Mouse (Mus musculus) lung, embryonic 16.5 days (tissue): ENCODE data around the gene Ms4a1. TPM values are rescaled to one million over a fixed set of nuclear protein-coding genes. Genes with fewer than 3 reads are reported as not detected.

Experiments used
- ATAC-seq: fragments of 200-750 bp; cut with Nextera tagmentation; 2 replicates; pipeline ENCODE4 v1.8.0; 2017; ENCODE audit warnings: low read depth, mild to moderate bottlenecking, moderate library complexity
- H3K27ac ChIP-seq: fragments of 300-500 bp; sonication (generic); 2 replicates; pipeline ENCODE4 v1.5.1; 2014; ENCODE audit warnings: mild to moderate bottlenecking, control low read depth, low read length
- H3K27me3 ChIP-seq: fragments of 300-500 bp; sonication (generic); 2 replicates; pipeline ENCODE4 v1.6.1; 2014; ENCODE audit warnings: low read depth, low read length, mixed read lengths; ENCODE audit not compliant: control insufficient read depth, insufficient read depth
- H3K36me3 ChIP-seq: fragments of 300-500 bp; sonication (generic); 2 replicates; pipeline ENCODE4 v1.6.1; 2014; ENCODE audit warnings: low read length; ENCODE audit not compliant: control insufficient read depth, insufficient read depth
- H3K4me1 ChIP-seq: fragments of 300-500 bp; sonication (generic); replicated peaks from 2 replicates; pipeline ENCODE4 v1.6.1; 2014; ENCODE audit warnings: low read length, mixed read lengths; ENCODE audit not compliant: control insufficient read depth, insufficient read depth
- H3K4me2 ChIP-seq: fragments of 300-500 bp; sonication (generic); 2 replicates; pipeline ENCODE4 v1.6.1; 2014; ENCODE audit warnings: low read depth, low read length, control low read depth
- H3K4me3 ChIP-seq: fragments of 300-500 bp; sonication (generic); 2 replicates; pipeline ENCODE4 v1.5.1; 2014; ENCODE audit warnings: mild to moderate bottlenecking, low read length, control low read depth
- H3K9ac ChIP-seq: fragments of 300-500 bp; sonication (generic); 2 replicates; pipeline ENCODE4 v1.6.1; 2014; ENCODE audit warnings: low read length, control low read depth
- H3K9me3 ChIP-seq: fragments of 300-500 bp; sonication (generic); 2 replicates; pipeline ENCODE4 v1.6.1; 2016; ENCODE audit warnings: low read length; ENCODE audit not compliant: control insufficient read depth
- WGBS: fragments of 180-500 bp; shearing (Covaris S2); extraction: QIAGEN DNeasy Blood & Tissue Kit; methylation state at CpG from one replicate; pipeline ENCODE4 v1.1.7; 2014; 5-methylcytosine and 5-hydroxymethylcytosine counted together
- polyA plus RNA-seq: library from polyadenylated mRNA; unstranded; fragments of >200 nt; fragmentation: Nextera tagmentation; extraction: Ambion mirVana; gene quantifications from 2 replicates; pipeline ENCODE4 v1.2.1, GENCODE M21; 2015

The Ms4a1 gene
- polyA plus RNA-seq, 1 experiment from 2014 or later: not detected

DNA sequence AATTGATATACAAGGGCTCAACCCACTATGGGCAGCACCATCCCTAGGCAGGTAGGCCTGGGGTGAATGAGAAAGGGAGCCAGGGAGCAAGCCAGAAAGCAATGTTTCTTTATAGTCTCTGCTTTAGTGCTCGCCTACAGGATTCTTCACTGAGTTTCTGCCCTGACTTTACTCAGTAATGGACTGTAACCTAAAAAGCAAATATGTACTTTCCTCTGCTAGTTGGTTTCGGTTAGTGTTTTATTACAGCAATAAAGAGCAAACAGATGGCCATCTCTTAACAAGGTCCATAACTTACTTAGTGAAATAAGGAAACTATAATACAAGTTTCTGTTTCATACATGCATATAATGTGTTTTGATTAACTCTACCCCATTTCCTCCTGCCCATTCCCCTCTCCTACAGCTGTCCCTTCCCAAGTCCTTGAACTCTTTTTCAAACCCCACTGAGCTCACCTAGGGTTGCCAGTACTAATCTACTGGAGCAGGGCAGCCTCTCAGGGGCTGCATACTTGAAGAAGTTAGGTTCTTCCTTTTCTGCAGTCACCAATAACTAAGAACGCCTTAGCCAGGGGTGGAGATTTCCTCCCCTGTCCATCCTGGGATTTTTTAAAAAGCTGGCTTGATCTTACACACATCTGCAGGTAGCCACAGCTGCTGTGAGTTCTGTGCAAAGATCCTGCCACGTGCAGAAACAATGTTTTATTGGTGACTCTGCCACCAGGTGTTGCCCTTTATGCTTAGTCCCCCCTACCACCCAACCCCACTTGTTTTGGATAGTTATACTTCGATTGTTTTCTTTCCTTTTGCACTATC lies 30.9 kb downstream of the Ms4a1 start:
- Histone ChIP-seq H3K36me3 (no peaks in the 10 kb centered on the region), H3K9me3 (no peaks in the 10 kb centered on the region), H3K27me3 (no peaks in the 10 kb centered on the region), H3K4me2 (no peak overlapping the region), H3K4me1 (no peaks in the 10 kb centered on the region), H3K27ac (no peak overlapping the region), H3K4me3 (no peak overlapping the region), H3K9ac (no peak overlapping the region)
- ATAC-seq: no peak
- WGBS: 54% methylated on average over 5 of the region's 5 CpGs

GRCm38 (mm10) chr19:11234244-11234643 lies 31.8 kb downstream of the Ms4a1 start:
- WGBS: 73% methylated on average over 5 of the region's 5 CpGs
- H3K9me3 ChIP-seq: no peaks in the 10 kb centered on the region
- H3K36me3 ChIP-seq: no peaks in the 10 kb centered on the region

DNA sequence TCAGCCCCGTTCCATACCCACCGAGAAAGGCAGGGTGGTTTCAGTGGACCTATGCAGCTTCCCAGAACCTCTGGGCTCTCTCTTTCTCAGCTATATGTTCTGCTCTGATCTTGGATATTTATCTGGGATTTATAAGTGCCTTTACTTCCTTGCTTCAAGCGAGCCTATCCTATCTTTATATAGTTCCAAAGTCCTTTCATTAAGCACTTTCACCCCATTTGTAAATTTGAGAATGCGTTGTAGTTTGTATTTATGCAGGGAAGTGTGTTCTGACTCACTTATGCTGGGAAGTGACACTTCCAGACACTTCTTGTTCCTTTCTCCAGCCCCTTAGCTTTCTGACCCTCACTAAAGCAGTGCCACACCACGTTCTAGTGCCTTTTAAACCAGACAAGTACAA lies 33.7 kb downstream of the Ms4a1 start, which contains the start of gene Ms4a12:
Gene Ms4a12, minus strand, starts transcription at position 101 of the 400 bp plus-strand sequence.
- Histone ChIP-seq H3K9ac (no peak within 1 kb of the TSS), H3K4me1 (no peaks in the 10 kb centered on the region), H3K27me3 (no peaks in the 10 kb centered on the region), H3K27ac (no peak within 1 kb of the TSS), H3K4me3 (no peak within 1 kb of the TSS), H3K4me2 (no peak within 1 kb of the TSS), H3K9me3 (no peaks in the 10 kb centered on the region), H3K36me3 (no peaks in the 10 kb centered on the region)
- ATAC-seq: no peak
- 53% methylated on average over 5 of the region's 5 CpGs for WGBS

More at GRCm38 (mm10) chr19:11234244-11234643, 31.8 kb downstream of the Ms4a1 start:
- no peaks in the 10 kb centered on the region for H3K27me3 ChIP-seq
- no peak overlapping the region for H3K4me3 ChIP-seq
- H3K4me1 ChIP-seq: no peaks in the 10 kb centered on the region
- H3K27ac ChIP-seq: no peak overlapping the region
- no peak overlapping the region for H3K9ac ChIP-seq
- no peak overlapping the region for H3K4me2 ChIP-seq
- no peak for ATAC-seq

Other genes with a start within 250 kb of the Ms4a1 start
- not detected in 2 replicates for gene Ms4a18, start 248.2 kb downstream of the Ms4a1 start, polyA plus RNA-seq
- gene Ms4a8a, start 185.1 kb downstream of the Ms4a1 start, polyA plus RNA-seq: 0.33 TPM in 1 of 2 replicates, not detected in the other
- gene 1700017D01Rik, start 135.4 kb downstream of the Ms4a1 start, polyA plus RNA-seq: not detected in 2 replicates
- not detected in 2 replicates for gene 1700025F22Rik, start 100.9 kb downstream of the Ms4a1 start, polyA plus RNA-seq
- gene Ms4a13, start 69.5 kb downstream of the Ms4a1 start, polyA plus RNA-seq: not detected in 2 replicates
- not detected in 2 replicates for gene Ms4a12, start 33.8 kb downstream of the Ms4a1 start, polyA plus RNA-seq
- gene Ms4a5, start 17.6 kb upstream of the Ms4a1 start, polyA plus RNA-seq: not detected in 2 replicates
- gene Ms4a14, start 48.2 kb upstream of the Ms4a1 start, polyA plus RNA-seq: 0.09 TPM in 1 of 2 replicates, not detected in the other
- gene Ms4a7, start 69.9 kb upstream of the Ms4a1 start, polyA plus RNA-seq: 3.3 and 3.6 TPM in 2 replicates
- 6.1 and 6.7 TPM in 2 replicates for gene Ms4a4a, start 109.3 kb upstream of the Ms4a1 start, polyA plus RNA-seq
- gene Ms4a4c, start 138.5 kb upstream of the Ms4a1 start, polyA plus RNA-seq: 0.62 and 0.78 TPM in 2 replicates
- gene Ms4a4b, start 177.3 kb upstream of the Ms4a1 start, polyA plus RNA-seq: 0.30 and 0.38 TPM in 2 replicates
- 7.4 and 8.3 TPM in 2 replicates for gene Ms4a6c, start 203.1 kb upstream of the Ms4a1 start, polyA plus RNA-seq
- gene Gm8369, start 219.7 kb upstream of the Ms4a1 start, polyA plus RNA-seq: not detected in 2 replicates